Mouse (Mus musculus): ENCODE measurements around the gene Fgfr1op. TPM values are rescaled to one million over a fixed set of nuclear protein-coding genes. Genes with fewer than 3 reads are reported as not detected.
"Not testable (repeated sequence)": the region's sequence is repeated elsewhere in the genome, so short reads cannot be mapped to it uniquely, and the experiment has no call there.

Fgfr1op gene
- polyA plus RNA-seq, 1 experiment from 2014 or later, result 18.2 TPM

DNA sequence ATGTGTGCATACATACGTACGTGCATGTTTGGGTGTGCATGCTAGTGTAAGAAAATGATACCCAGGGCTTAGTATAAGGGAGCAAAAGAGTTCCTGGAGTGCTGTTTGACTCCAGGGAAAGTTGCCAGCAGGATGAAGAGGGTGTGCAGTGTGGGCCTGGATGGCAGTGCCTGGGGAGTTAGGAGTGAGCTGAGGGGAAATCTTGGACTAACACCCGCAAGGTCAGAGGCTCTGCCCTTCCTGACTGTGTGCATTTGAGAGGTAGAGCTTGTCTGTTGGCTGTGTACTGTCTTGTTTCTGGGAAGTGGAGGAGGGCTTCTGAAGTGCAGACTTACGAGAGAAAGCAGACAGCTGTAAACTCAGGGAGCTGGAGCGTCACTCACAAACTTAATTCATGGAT, 18.5 kb downstream of the Fgfr1op start:
- H3K9ac ChIP-seq, result no peak overlapping the region
- no peak overlapping the region for H3K4me2 ChIP-seq
- no peak for ATAC-seq
- H3K27me3 ChIP-seq (replicated peaks), result no peaks in the 10 kb centered on the region
- no peak overlapping the region for H3K4me3 ChIP-seq
- H3K9me3 ChIP-seq (replicated peaks), result no peaks in the 10 kb centered on the region
- no peaks in the 10 kb centered on the region for H3K4me1 ChIP-seq
- WGBS (ENCODE audit: insufficient replicate concordance), result 82% methylated on average over 5 of the region's 5 CpGs
- H3K27ac ChIP-seq, result no peak overlapping the region
- peaks cover 86% of the 10 kb centered on the region for H3K36me3 ChIP-seq

DNA sequence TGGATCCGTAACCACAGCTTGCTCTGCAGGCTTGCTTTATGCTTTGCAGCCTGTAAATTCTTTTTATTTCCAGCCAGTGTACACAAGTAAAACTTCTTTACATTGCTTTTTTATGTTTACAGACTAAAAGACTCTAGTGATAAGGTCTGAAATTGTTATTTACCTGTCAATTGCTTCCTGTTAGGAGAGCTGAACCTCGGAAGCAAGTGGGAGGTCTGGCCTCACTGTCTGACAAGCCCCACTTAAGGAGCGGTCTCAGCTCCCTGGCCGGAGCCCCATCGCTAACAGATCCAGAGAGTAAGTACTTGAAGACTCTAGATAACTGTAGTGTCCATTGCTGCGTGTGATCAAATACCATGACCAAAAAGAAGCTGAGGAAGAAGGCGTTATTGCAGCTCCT, 18.9 kb downstream of the Fgfr1op start:
- no peak for ATAC-seq
- peaks cover 87% of the 10 kb centered on the region for H3K36me3 ChIP-seq

DNA sequence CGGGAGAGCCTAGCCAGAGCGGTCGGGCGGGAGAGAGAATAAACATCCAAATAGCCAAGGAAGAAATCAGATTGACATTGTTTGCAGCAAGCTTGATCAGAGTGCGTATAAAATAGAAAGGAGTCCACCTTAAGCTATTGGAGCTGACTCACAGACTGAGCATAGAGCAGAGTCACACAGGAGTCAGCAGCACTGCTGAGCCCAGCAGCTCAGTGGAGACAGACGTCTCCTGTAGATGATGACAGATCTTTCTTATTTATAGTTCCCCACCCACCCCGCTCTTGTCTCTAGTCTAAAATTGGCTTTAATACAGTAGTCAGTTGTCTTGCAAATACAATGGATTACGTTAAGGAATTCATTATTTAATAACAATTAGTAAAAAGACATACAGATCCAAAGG, 28.4 kb downstream of the Fgfr1op start:
- no peaks in the 10 kb centered on the region for H3K27me3 ChIP-seq (replicated peaks)
- H3K4me2 ChIP-seq, result no peak overlapping the region
- no peaks in the 10 kb centered on the region; the same call in 1 of the 2 replicates for H3K4me1 ChIP-seq
- H3K36me3 ChIP-seq, result peaks cover 77% of the 10 kb centered on the region
- no peak overlapping the region for H3K27ac ChIP-seq
- no peak overlapping the region for H3K9ac ChIP-seq
- no peaks in the 10 kb centered on the region for H3K9me3 ChIP-seq (replicated peaks)
- WGBS (ENCODE audit: insufficient replicate concordance), result 82% methylated on average over 8 of the region's 8 CpGs
- no peak overlapping the region for H3K4me3 ChIP-seq
- ATAC-seq, result no peak

More for the DNA sequence above, 18.9 kb downstream of the Fgfr1op start:
- Histone ChIP-seq H3K4me3 (no peak overlapping the region), H3K27ac (no peak overlapping the region), H3K27me3 (replicated peaks) (no peaks in the 10 kb centered on the region), H3K4me1 (no peaks in the 10 kb centered on the region), H3K4me2 (no peak overlapping the region), H3K9ac (no peak overlapping the region), H3K9me3 (replicated peaks) (no peaks in the 10 kb centered on the region)
- WGBS (ENCODE audit: insufficient replicate concordance), result 80% methylated on average over 7 of the region's 7 CpGs

DNA sequence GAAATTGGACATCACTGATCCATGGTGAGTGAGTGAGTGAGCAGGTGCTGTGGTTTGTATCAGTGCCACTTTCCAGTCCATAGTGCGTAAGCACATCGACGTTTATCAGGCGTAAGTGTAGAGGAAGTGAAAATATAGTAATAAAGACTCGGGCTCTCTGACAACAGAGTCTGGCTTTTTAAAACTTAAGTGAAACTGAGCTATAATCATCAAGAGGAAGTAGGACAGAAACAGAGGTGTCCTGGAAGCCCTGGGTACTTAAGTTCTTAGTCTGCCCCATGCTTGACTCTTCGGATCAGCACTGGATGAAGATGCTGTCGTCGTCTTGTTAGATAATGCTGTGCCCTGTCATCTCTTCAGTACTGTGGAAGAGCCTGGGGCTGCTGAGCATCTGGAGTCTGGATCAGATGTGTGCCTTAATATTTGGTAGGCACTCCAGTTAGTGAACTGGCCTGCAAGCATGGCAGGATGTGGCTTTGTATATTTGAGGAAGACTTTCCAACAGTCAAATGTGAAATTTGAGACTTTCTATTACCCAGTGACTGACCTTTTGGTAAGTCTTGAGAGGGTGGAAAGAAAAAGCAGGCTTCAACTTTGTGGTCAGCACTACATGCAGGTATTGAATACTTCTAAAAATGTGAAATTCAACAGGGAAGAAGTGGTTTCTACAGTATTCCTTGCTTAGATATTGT, 30.5 kb downstream of the Fgfr1op start:
- H3K36me3 ChIP-seq, result peaks cover 55% of the 10 kb centered on the region
- no peaks in the 10 kb centered on the region for H3K27me3 ChIP-seq (replicated peaks)
- H3K4me2 ChIP-seq, result no peak overlapping the region
- H3K9ac ChIP-seq, result no peak overlapping the region
- ATAC-seq, result no peak
- WGBS (ENCODE audit: insufficient replicate concordance), result 74% methylated on average over 8 of the region's 8 CpGs
- no peak overlapping the region for H3K27ac ChIP-seq
- no peaks in the 10 kb centered on the region; the same call in 1 of the 2 replicates for H3K4me1 ChIP-seq
- H3K4me3 ChIP-seq, result no peak overlapping the region
- H3K9me3 ChIP-seq (replicated peaks), result no peaks in the 10 kb centered on the region

DNA sequence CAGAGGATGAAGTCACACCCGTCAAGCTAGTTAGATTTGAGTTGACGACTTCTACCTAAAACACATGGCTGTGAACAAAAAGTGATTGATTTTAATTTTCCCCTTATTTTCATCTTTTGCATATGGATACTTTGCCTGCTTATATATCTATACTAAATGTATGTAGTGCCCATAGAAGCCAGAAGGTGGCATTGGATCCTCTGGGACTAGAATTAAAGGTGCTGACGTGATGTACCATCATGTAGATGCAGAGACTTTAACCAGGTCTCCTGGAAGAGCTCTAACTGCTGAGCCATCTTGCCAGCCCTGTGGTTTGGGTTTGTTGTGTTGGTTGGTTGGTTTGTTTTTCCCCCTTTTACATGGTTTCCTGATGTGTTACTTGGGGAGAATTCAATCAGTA, 32.4 kb downstream of the Fgfr1op start:
- no peak overlapping the region for H3K4me3 ChIP-seq
- no peak overlapping the region for H3K27ac ChIP-seq
- 72% methylated on average over 3 of the region's 3 CpGs for WGBS (ENCODE audit: insufficient replicate concordance)
- no peak for ATAC-seq
- H3K36me3 ChIP-seq, result peaks cover 41% of the 10 kb centered on the region
- no peak overlapping the region for H3K9ac ChIP-seq
- H3K9me3 ChIP-seq (replicated peaks), result no peaks in the 10 kb centered on the region
- H3K4me2 ChIP-seq, result no peak overlapping the region
- no peaks in the 10 kb centered on the region for H3K27me3 ChIP-seq (replicated peaks)
- H3K4me1 ChIP-seq, result no peaks in the 10 kb centered on the region; the same call in 1 of the 2 replicates

DNA sequence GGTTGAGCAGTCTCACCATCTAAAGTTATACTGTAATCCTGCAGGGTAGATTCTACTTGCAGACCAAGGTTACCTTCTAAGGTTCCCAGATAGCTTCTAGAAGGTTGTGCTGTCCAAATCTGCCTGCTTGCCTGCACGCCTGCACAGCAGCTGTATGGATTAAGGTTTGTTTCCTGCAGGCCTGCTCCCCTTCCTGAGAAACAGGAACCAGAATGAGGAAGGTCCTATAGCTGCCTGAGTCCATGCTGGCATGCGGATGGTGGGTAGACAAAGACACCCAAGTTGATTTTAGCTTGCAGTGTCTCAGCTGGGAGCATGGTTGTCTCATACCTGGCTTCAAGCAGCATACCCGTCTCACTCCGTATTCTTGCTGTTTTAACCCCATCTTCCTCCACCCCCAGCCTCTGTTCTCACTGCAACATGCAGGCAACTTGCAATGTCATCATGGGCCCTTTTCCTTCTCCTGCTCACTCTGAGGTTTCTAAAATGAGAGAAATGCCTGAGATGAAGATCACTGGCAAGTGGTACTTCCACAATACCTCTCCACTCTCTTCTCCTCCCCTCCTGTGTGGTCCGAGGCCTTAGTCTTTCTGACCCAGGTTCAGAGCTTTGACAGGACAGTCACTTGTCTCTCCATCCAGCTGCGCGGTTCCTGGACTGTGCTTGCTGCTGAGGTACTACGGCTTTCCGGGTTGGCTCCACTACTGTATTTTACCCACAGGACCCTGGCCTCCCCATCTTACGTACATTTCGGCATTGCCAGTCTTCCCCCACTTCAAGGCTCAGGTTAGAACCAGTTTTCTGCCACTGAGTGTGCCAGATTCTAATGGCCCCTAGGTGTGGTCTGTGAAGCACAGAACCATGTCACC, 34.0 kb downstream of the Fgfr1op start:
- Histone ChIP-seq H3K4me2 (no peak overlapping the region), H3K27me3 (replicated peaks) (no peaks in the 10 kb centered on the region), H3K27ac (no peak overlapping the region), H3K4me1 (no peaks in the 10 kb centered on the region; the same call in 1 of the 2 replicates), H3K4me3 (no peak overlapping the region), H3K36me3 (peaks cover 28% of the 10 kb centered on the region), H3K9me3 (replicated peaks) (no peaks in the 10 kb centered on the region), H3K9ac (no peak overlapping the region)
- ATAC-seq, result no peak
- WGBS (ENCODE audit: insufficient replicate concordance), result 69% methylated on average over 11 of the region's 11 CpGs

DNA sequence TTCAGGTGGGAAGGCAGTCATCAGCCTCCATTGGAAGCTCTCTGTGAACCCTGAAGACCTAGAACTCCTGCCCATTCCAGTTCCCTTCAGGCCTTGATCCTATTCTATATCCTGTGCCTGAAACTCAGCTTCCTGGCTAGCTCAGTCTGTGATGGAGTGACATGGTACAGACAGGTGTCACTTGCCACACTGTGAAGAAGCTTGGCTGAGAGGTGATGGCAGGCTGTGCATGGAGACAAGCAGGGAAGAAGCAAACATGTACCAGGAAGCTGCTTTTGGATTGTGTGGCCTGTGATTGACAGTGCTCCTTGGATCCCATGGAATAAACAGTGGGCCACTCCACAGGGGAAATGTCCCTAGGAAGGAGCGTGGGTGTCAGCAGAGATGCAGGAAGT, 34.6 kb downstream of the Fgfr1op start:
- Histone ChIP-seq H3K36me3 (peaks cover 21% of the 10 kb centered on the region), H3K4me3 (no peak overlapping the region), H3K9ac (no peak overlapping the region), H3K9me3 (replicated peaks) (no peaks in the 10 kb centered on the region), H3K27ac (no peak overlapping the region), H3K27me3 (replicated peaks) (no peaks in the 10 kb centered on the region), H3K4me2 (no peak overlapping the region), H3K4me1 (no peaks in the 10 kb centered on the region; the same call in 1 of the 2 replicates)
- no peak for ATAC-seq
- 68% methylated on average over 1 of the region's 1 CpGs for WGBS (ENCODE audit: insufficient replicate concordance)

DNA sequence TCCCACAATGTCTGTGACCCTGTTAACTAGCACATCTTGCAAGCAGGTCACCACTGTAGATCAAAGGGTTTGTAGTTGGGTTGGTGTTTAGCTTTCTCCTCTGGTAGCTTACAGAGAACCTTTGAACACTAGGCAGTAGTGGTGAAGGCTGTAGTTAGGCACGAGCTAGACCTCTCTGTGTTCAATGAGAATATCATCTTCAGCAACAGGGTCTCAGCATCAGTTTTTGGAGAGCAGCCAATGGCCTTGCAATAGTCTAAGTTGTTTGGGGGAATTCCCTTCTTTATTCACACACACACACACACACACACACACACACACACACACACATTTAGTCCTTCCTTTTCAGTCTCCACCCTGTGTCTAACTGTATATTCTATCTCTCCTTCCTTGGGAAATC, 38.2 kb downstream of the Fgfr1op start:
- H3K9me3 ChIP-seq (replicated peaks), result no peaks in the 10 kb centered on the region
- no peaks in the 10 kb centered on the region for H3K36me3 ChIP-seq
- 36% methylated on average over 1 of the region's 1 CpGs for WGBS (ENCODE audit: insufficient replicate concordance)
- no peak overlapping the region for H3K4me2 ChIP-seq
- H3K9ac ChIP-seq, result no peak overlapping the region
- H3K4me3 ChIP-seq, result no peak overlapping the region
- no peak overlapping the region for H3K27ac ChIP-seq
- H3K27me3 ChIP-seq (replicated peaks), result no peaks in the 10 kb centered on the region
- ATAC-seq, result no peak
- H3K4me1 ChIP-seq, result no peaks in the 10 kb centered on the region; the same call in 1 of the 2 replicates

DNA sequence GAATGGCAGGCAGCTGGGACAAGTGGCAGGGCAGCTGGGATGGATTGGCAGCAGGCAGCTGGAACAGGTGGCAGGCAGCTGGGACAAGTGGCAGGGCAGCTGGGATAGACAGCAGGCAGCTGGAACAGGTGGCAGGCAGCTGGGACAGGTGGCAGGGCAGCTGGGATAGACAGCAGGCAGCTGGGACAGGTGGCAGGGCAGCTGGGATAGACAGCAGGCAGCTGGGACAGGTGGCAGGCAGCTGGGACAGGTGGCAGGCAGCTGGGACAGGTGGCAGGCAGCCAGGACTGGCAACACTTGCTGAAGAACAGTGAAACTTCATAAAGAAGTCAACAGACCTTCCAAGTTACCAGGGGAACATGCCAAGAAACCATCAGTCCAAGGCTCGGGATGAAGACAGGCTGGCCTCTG, 39.9 kb downstream of the Fgfr1op start:
- H3K4me3 ChIP-seq; ATAC-seq; H3K27ac ChIP-seq; H3K27me3 ChIP-seq (replicated peaks); H3K4me2 ChIP-seq; H3K36me3 ChIP-seq; H3K9ac ChIP-seq; H3K4me1 ChIP-seq; H3K9me3 ChIP-seq (replicated peaks): not testable (repeated sequence)
- 66% methylated on average over 1 of the region's 1 CpGs for WGBS (ENCODE audit: insufficient replicate concordance)

DNA sequence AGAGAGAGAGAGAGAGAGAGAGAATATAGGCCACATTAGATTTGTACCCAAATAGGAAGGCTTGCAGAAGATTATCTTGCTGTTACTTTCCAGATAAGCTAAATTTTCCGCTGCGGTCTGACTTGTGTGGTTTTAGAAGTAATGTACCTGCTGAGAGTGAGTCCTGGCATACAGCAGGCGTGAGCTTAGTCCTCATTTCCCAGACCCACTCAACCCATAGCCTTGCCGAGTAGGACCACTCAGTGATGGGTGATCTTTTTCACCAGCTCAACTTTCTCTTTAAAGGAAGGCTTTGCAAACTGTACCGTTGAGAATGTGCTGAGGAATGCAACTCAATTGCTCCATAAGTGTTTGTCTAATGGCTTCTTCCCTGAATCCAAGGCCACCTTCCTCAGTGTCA, 41.4 kb downstream of the Fgfr1op start:
- H3K27ac ChIP-seq, result no peak overlapping the region
- no peaks in the 10 kb centered on the region for H3K4me1 ChIP-seq
- H3K4me3 ChIP-seq, result no peak overlapping the region
- H3K9ac ChIP-seq, result no peak overlapping the region
- ATAC-seq, result no peak
- no peak overlapping the region for H3K4me2 ChIP-seq
- no peaks in the 10 kb centered on the region for H3K36me3 ChIP-seq
- H3K27me3 ChIP-seq (replicated peaks), result 0 out of 2 replicates have a peak, but pooled peaks cover 7% of the 10 kb centered on the region
- WGBS (ENCODE audit: insufficient replicate concordance), result 64% methylated on average over 5 of the region's 5 CpGs
- H3K9me3 ChIP-seq (replicated peaks), result no peaks in the 10 kb centered on the region

DNA sequence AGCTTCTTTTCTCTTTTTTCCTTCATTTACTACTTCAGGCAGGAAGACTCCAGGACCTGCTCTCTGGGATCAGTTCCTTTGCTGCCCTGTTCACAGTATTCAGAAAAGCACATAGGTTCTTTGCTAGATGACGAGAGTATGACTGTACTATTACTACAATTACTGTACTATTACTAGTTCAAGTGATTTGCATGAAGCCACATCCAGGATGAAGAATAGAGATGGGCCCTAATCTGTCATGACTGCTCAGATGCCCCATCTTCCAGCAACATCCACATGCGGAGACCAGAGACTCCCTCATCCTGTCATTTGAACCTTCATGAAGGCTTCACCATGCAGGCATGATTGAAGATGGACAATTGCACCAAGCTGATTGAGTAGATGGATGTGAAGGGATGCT, 44.4 kb downstream of the Fgfr1op start:
- Histone ChIP-seq H3K4me3 (no peak overlapping the region), H3K4me2 (no peak overlapping the region), H3K27ac (no peak overlapping the region), H3K9ac (no peak overlapping the region), H3K27me3 (replicated peaks) (peaks cover 13% of the 10 kb centered on the region; the same call in 1 of the 2 replicates), H3K9me3 (replicated peaks) (no peaks in the 10 kb centered on the region), H3K36me3 (no peaks in the 10 kb centered on the region), H3K4me1 (no peaks in the 10 kb centered on the region)
- 59% methylated on average over 2 of the region's 2 CpGs for WGBS (ENCODE audit: insufficient replicate concordance)
- ATAC-seq, result no peak

DNA sequence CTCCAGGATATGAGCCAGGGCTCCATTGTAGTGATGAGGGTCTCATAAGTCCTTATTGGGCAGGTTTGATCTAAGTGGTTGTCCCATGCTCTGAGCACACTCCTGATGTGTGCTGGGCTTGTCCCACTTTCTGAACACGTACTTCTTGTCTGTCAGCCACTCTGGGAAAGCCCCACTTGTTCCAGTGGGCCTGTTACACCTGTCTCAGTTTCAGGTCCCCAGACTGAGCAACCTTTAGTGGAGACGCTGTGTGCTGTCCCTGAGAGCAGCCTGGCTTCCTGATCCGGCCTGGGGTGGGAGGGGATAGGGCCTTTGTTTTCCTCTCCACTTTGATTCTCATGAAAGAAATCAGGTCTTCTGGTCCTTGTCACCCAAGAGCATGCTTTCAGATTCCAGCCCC, 44.9 kb downstream of the Fgfr1op start:
- peaks cover 13% of the 10 kb centered on the region; the same call in 1 of the 2 replicates for H3K27me3 ChIP-seq (replicated peaks)
- H3K9me3 ChIP-seq (replicated peaks), result no peaks in the 10 kb centered on the region
- no peak for ATAC-seq
- WGBS (ENCODE audit: insufficient replicate concordance), result 39% methylated on average over 3 of the region's 3 CpGs
- no peaks in the 10 kb centered on the region for H3K4me1 ChIP-seq
- no peak overlapping the region for H3K27ac ChIP-seq
- no peaks in the 10 kb centered on the region for H3K36me3 ChIP-seq
- H3K4me3 ChIP-seq, result no peak overlapping the region
- no peak overlapping the region for H3K4me2 ChIP-seq
- no peak overlapping the region for H3K9ac ChIP-seq
